Mouse (Mus musculus): ENCODE data around the gene Cytip. TPM values are rescaled to one million over a fixed set of nuclear protein-coding genes. Genes with fewer than 3 reads are reported as not detected.

Cytip gene
- polyA plus RNA-seq, 1 experiment from 2014 or later = 0.19 TPM

GRCm38 (mm10) chr2:58158107-58158506, 37.2 kb downstream of the Cytip start:
- no peak for DNase-seq (ENCODE audit: low spot score)
- Histone ChIP-seq H3K27me3 (ENCODE audit: control insufficient read depth, insufficient read depth, low read length) (no peaks in the 10 kb centered on the region), H3K36me3 (ENCODE audit: control insufficient read depth, insufficient read depth, low read length) (no peaks in the 10 kb centered on the region), H3K4me1 (ENCODE audit: control insufficient read depth, insufficient read depth, low read length) (no peaks in the 10 kb centered on the region), H3K27ac (ENCODE audit: low read depth, low read length) (no peak overlapping the region), H3K4me2 (ENCODE audit: low read depth) (no peak overlapping the region), H3K9ac (ENCODE audit: low read length) (no peak overlapping the region), H3K4me3 (ENCODE audit: low read depth, low read length) (no peak overlapping the region), H3K9me3 (ENCODE audit: control insufficient read depth, low read length) (no peaks in the 10 kb centered on the region)
- ATAC-seq (ENCODE audit: insufficient read depth, low FRiP score, low TSS enrichment) = no peak
- WGBS = 88% methylated on average over 2 of the region's 2 CpGs

GRCm38 (mm10) chr2:58157466-58157865, 37.9 kb downstream of the Cytip start:
- no peak overlapping the region for H3K4me2 ChIP-seq (ENCODE audit: low read depth)
- H3K27ac ChIP-seq (ENCODE audit: low read depth, low read length) = no peak overlapping the region
- DNase-seq (ENCODE audit: low spot score) = no peak
- H3K9ac ChIP-seq (ENCODE audit: low read length) = no peak overlapping the region
- no peaks in the 10 kb centered on the region for H3K27me3 ChIP-seq (ENCODE audit: control insufficient read depth, insufficient read depth, low read length)
- no peaks in the 10 kb centered on the region for H3K9me3 ChIP-seq (ENCODE audit: control insufficient read depth, low read length)
- no peaks in the 10 kb centered on the region for H3K4me1 ChIP-seq (ENCODE audit: control insufficient read depth, insufficient read depth, low read length)
- H3K4me3 ChIP-seq (ENCODE audit: low read depth, low read length) = no peak overlapping the region
- WGBS = 94% methylated on average over 5 of the region's 5 CpGs
- H3K36me3 ChIP-seq (ENCODE audit: control insufficient read depth, insufficient read depth, low read length) = no peaks in the 10 kb centered on the region
- no peak for ATAC-seq (ENCODE audit: insufficient read depth, low FRiP score, low TSS enrichment)

GRCm38 (mm10) chr2:58156495-58157392, 38.6 kb downstream of the Cytip start:
- H3K4me3 ChIP-seq (ENCODE audit: low read depth, low read length) = no peak overlapping the region
- H3K9ac ChIP-seq (ENCODE audit: low read length) = no peak overlapping the region
- ATAC-seq (ENCODE audit: insufficient read depth, low FRiP score, low TSS enrichment) = no peak
- WGBS = 82% methylated on average over 5 of the region's 5 CpGs
- DNase-seq (ENCODE audit: low spot score) = no peak
- no peak overlapping the region for H3K4me2 ChIP-seq (ENCODE audit: low read depth)
- no peaks in the 10 kb centered on the region for H3K9me3 ChIP-seq (ENCODE audit: control insufficient read depth, low read length)
- H3K27me3 ChIP-seq (ENCODE audit: control insufficient read depth, insufficient read depth, low read length) = no peaks in the 10 kb centered on the region
- no peaks in the 10 kb centered on the region for H3K36me3 ChIP-seq (ENCODE audit: control insufficient read depth, insufficient read depth, low read length)
- no peak overlapping the region for H3K27ac ChIP-seq (ENCODE audit: low read depth, low read length)
- no peaks in the 10 kb centered on the region for H3K4me1 ChIP-seq (ENCODE audit: control insufficient read depth, insufficient read depth, low read length)

- Histone ChIP-seq H3K4me1 (ENCODE audit: control insufficient read depth, insufficient read depth, low read length) (no peaks in the 10 kb centered on the region), H3K4me3 (ENCODE audit: low read depth, low read length) (no peak overlapping the region), H3K27me3 (ENCODE audit: control insufficient read depth, insufficient read depth, low read length) (no peaks in the 10 kb centered on the region), H3K27ac (ENCODE audit: low read depth, low read length) (no peak overlapping the region), H3K9ac (ENCODE audit: low read length) (no peak overlapping the region), H3K9me3 (ENCODE audit: control insufficient read depth, low read length) (no peaks in the 10 kb centered on the region), H3K36me3 (ENCODE audit: control insufficient read depth, insufficient read depth, low read length) (no peaks in the 10 kb centered on the region), H3K4me2 (ENCODE audit: low read depth) (no peak overlapping the region)
- ATAC-seq (ENCODE audit: insufficient read depth, low FRiP score, low TSS enrichment) (no peak), DNase-seq (ENCODE audit: low spot score) (no peak)
- WGBS = 91% methylated on average over 5 of the region's 5 CpGs
Measured at GRCm38 (mm10) chr2:58156108-58156415, 39.3 kb downstream of the Cytip start.

- Histone ChIP-seq H3K4me3 (ENCODE audit: low read depth, low read length) (no peak overlapping the region), H3K9ac (ENCODE audit: low read length) (no peak overlapping the region), H3K9me3 (ENCODE audit: control insufficient read depth, low read length) (no peaks in the 10 kb centered on the region), H3K4me1 (ENCODE audit: control insufficient read depth, insufficient read depth, low read length) (no peaks in the 10 kb centered on the region), H3K36me3 (ENCODE audit: control insufficient read depth, insufficient read depth, low read length) (no peaks in the 10 kb centered on the region), H3K27me3 (ENCODE audit: control insufficient read depth, insufficient read depth, low read length) (no peaks in the 10 kb centered on the region), H3K4me2 (ENCODE audit: low read depth) (no peak overlapping the region), H3K27ac (ENCODE audit: low read depth, low read length) (no peak overlapping the region)
- WGBS = 78% methylated on average over 6 of the region's 7 CpGs
- ATAC-seq (ENCODE audit: insufficient read depth, low FRiP score, low TSS enrichment) (peak; percentile 29; the same call in 1 of the 2 replicates), DNase-seq (ENCODE audit: low spot score) (peak; percentile 14)
Measured at GRCm38 (mm10) chr2:58155271-58156107, 39.8 kb downstream of the Cytip start.

- H3K27ac ChIP-seq (ENCODE audit: low read depth, low read length) = no peak overlapping the region
- ATAC-seq (ENCODE audit: insufficient read depth, low FRiP score, low TSS enrichment) (no peak), DNase-seq (ENCODE audit: low spot score) (no peak)
- no peaks in the 10 kb centered on the region for H3K27me3 ChIP-seq (ENCODE audit: control insufficient read depth, insufficient read depth, low read length)
- 90% methylated on average over 1 of the region's 1 CpGs for WGBS
- no peaks in the 10 kb centered on the region for H3K36me3 ChIP-seq (ENCODE audit: control insufficient read depth, insufficient read depth, low read length)
- no peaks in the 10 kb centered on the region for H3K4me1 ChIP-seq (ENCODE audit: control insufficient read depth, insufficient read depth, low read length)
- no peak overlapping the region for H3K9ac ChIP-seq (ENCODE audit: low read length)
- H3K9me3 ChIP-seq (ENCODE audit: control insufficient read depth, low read length) = no peaks in the 10 kb centered on the region
- no peak overlapping the region for H3K4me3 ChIP-seq (ENCODE audit: low read depth, low read length)
- no peak overlapping the region for H3K4me2 ChIP-seq (ENCODE audit: low read depth)
Measured at GRCm38 (mm10) chr2:58154555-58154954, 40.8 kb downstream of the Cytip start.

- Histone ChIP-seq H3K27me3 (ENCODE audit: control insufficient read depth, insufficient read depth, low read length) (no peaks in the 10 kb centered on the region), H3K36me3 (ENCODE audit: control insufficient read depth, insufficient read depth, low read length) (no peaks in the 10 kb centered on the region), H3K9me3 (ENCODE audit: control insufficient read depth, low read length) (no peaks in the 10 kb centered on the region), H3K4me2 (ENCODE audit: low read depth) (no peak overlapping the region), H3K4me3 (ENCODE audit: low read depth, low read length) (no peak overlapping the region), H3K4me1 (ENCODE audit: control insufficient read depth, insufficient read depth, low read length) (no peaks in the 10 kb centered on the region), H3K9ac (ENCODE audit: low read length) (no peak overlapping the region), H3K27ac (ENCODE audit: low read depth, low read length) (no peak overlapping the region)
- DNase-seq (ENCODE audit: low spot score) = no peak
- 89% methylated on average over 7 of the region's 7 CpGs for WGBS
- ATAC-seq (ENCODE audit: insufficient read depth, low FRiP score, low TSS enrichment) = no peak
Measured at GRCm38 (mm10) chr2:58153742-58154141, 41.6 kb downstream of the Cytip start.

GRCm38 (mm10) chr2:58149983-58150405, 45.3 kb downstream of the Cytip start:
- 92% methylated on average over 7 of the region's 7 CpGs for WGBS
- no peak for ATAC-seq (ENCODE audit: insufficient read depth, low FRiP score, low TSS enrichment)

More at GRCm38 (mm10) chr2:58149983-58150405, 45.3 kb downstream of the Cytip start:
- no peaks in the 10 kb centered on the region for H3K36me3 ChIP-seq (ENCODE audit: control insufficient read depth, insufficient read depth, low read length)
- no peaks in the 10 kb centered on the region for H3K9me3 ChIP-seq (ENCODE audit: control insufficient read depth, low read length)
- DNase-seq (ENCODE audit: low spot score) = no peak
- H3K9ac ChIP-seq (ENCODE audit: low read length) = no peak overlapping the region
- no peak overlapping the region for H3K27ac ChIP-seq (ENCODE audit: low read depth, low read length)
- H3K4me2 ChIP-seq (ENCODE audit: low read depth) = no peak overlapping the region
- no peaks in the 10 kb centered on the region for H3K27me3 ChIP-seq (ENCODE audit: control insufficient read depth, insufficient read depth, low read length)
- H3K4me1 ChIP-seq (ENCODE audit: control insufficient read depth, insufficient read depth, low read length) = no peaks in the 10 kb centered on the region
- H3K4me3 ChIP-seq (ENCODE audit: low read depth, low read length) = no peak overlapping the region

Measured in neural tube, embryonic 11.5 days (tissue).